Mouse (Mus musculus) monocyte, adult 2 months (primary cell): ENCODE measurements around the gene Zan.

Source experiments
- DNase-seq, 2 experiments: peaks; one replicate each; pipeline ENCODE4 v3.0.0; 2022; ENCODE audit warnings: low spot score in 2 of 2, low read depth in 1 of 2

The Zan gene

DNA sequence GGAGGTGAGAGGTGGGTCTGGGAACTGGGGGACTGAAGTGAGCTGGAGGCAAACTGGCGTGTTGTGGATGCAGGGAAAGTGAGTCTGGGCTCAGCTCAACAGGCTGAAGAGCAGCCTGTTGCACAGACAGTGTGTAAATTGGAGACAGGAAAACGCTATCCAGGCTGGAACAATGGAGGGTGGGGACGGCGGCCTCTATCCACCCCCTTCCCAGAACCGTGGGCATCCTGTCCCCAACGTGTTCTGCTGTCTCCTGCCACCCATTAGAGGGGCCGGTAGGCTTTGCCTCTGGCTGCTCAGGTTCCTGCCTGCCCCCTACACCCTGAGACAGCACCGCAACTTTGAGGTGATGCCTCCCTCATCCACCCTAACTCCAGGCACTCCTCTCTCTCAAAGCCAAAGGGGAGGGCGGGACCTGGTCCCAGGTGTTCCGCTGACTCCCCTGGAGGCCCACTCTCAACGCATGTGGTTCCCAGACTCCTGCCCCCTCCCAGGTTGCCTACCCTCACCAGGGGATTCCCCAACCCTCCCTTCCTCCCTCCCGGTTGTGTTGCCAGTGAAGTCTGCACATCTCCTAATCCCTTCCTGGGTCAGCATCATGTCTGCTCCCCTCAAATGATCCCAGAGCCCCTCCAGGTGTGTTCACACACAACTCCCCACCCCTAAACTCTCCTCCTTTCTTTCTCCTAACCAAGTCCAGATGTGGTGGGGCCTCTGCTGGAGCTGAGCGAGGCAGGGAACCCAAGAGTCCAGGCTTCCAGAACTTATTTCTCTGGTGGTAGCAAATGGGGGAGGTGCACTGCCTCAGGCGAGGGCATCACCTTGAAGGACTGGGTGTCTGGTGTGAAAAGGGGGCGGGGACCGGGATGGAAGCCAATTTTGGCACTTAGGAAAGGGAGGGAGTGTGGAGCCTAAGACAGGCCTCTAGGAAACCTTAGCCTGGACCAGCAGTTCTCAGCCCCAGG lies 124.6 kb downstream of the Zan start:
- no peak for DNase-seq

DNA sequence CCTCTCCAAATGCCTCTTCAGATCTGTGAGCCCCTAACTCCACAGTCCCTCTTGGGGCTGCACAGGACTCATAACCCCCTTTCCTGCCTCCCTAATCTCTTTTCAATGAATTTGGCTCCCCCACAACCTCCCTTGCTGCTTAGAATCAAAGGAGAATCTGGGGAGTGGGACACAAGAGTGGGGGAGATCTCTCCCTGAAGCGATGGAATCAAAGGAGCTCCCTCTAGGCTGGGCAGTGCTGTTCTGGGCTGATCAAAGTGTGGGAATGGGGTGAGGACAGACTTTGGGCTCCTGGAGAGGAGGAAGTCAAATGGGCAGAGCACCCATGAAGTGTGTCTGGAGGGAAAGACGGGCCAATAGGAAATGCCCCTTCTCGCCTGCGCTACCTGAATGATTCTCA lies 125.5 kb downstream of the Zan start:
- DNase-seq, result no peak

DNA sequence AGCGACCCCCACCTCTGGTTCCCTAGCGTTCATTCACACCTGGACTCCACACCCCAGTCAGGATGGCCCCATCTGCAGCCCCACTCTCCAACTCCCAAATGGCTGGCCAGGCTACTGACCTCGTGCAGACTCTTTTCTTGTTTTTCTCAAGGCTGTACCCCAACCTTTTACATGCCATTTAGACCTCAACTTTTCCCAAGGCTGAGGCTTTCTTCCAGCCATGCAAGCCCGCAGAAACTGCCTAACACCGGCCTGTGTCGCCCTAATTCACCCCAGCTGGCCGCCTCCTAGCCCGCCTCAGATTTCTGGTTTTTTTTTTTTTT lies 125.8 kb downstream of the Zan start:
- no peak for DNase-seq

DNA sequence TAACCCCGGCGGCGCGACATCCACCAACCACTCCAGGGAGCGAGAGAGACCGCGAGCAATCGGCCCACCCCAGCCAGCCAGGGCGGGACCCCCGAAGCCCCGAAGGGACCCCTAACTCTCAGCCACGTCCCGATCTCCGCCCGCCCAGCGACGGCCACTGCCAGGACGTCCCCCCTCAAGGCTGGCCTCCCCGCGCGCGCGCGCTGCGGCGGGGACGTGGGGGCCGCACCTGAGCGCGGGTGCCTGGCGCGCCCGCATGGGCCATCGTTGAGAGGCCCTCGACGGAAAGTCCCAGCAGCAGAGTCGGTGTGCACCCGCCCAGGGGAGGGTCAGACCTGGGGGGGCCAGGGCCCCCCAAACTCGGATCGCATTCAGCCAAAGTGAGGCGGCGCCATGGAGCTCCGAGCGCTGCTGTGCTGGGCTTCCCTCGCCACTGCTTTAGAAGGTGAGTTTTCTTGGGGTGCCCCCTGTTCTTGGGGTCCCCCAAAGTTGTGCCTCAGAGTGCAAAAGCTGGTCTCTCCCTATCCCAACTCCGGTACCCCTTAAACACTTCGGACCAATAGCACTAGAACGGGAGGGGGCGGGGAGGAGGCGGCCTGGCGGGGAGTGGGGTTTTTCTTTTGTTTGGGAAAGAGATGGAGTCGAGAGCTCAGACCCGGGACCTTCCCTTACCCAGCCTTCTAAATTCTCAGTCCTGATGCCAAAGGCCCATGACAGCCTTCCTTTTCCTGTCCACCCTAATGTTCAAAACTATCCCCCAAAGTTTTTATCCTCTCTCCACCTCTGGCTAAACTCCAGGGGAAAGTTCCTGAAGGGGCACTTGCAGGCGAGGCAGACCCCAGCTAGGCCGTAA lies 126.4 kb downstream of the Zan start:
- no peak for DNase-seq

DNA sequence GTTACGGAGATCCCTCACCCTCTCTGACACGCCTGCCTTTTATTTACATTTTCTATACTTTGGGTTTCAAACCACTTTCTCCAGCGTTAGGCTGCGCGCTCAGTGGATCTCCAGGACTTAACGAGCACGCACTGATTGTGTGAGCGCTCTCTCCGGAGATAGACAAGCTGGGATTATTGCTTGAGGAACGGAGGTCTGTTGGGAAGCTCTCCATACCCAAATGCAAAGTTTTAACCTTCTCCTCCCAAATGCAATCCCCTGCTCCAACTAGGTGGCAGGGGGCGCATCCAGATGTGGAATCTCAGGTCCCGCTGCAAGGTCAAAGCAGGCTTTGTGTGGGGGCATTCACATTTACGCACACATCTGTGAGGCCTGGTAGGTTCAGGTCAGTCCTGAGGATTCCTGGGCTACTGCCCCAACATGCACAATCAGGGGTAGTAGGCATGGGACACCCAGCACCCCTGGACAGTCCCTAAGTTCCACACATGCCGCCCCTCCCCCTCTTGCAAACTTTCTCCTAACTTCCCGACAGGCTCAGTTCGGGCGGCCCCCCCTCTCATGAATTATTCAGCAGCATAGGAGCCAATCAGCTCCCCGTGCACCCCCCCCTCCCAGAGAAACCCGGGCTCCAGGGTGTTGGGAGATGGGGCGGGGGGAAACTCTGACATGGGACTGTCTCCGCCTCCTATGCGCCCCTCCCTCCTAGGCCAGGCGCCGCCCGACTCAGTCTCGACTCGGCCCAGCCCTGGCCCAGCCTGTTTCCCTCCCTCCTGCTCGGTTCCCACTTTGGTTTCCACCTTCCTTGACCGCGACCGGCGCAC lies 127.3 kb downstream of the Zan start, which contains the start of gene Ephb4:
Gene Ephb4, plus strand, starts transcription at position 726 of the 821 bp plus-strand sequence.
- no peak for DNase-seq

DNA sequence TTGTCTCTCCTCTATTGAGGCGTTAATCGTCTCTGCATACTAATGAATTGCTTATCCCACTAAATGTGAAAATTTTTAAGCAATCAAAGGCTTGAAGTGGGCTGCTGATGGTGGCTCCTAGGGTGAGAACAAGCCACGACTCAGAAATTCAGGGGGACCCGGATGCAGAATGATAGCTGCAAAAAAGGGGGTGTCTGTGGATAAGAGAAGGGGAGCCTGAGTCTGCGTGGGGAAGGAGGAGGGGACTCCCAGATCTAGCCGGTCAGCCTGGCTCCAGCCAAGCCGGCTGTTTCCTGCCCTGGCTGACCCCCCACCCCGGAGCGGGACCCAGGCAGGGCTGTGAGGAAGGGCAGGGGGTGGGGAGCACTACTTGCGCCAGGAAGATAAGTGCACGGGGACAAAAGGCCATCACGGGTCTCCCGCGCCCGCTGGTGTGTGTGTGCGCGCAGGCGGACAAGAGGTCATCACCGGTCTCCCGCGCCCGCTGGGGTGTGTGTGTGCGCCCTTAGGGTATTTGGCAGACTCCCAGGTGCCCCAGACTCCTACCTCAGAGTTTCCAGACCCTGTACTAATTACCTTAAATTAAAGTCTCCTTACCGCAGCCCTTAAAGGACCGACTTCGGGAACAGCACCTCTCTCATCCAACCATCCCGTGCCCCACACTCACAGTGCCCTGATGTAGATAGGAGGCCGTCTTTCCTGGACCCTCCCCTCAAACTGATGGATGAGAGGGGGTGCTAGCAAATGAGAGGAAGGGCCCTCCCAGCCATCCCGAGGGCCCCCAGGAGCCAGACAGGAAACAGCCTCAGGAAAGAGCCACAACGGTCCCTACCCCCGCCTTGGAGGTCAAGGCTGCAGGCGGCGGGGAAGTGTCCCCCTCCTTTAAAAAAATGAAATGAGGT lies 128.1 kb downstream of the Zan start:
- DNase-seq, result no peak

DNA sequence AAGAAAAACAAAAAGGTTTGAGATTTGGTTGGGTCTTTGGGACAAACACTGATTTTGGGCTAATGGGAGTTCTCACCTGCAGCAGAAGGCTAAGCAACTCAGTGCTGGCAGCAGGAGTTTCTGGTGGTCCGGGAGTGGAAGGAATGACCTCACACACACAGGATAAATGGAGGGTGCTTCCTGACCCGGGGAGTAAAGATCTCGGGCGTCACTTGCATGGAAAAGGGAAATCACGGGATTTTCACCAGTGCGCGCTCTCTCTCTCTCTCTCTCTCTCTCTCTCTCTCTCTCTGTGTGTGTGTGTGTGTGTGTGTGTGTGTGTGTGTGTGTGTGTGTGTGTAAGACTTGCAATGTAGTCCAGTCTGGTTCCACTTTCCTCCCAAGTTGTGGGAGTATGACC lies 129.0 kb downstream of the Zan start:
- no peak for DNase-seq

DNA sequence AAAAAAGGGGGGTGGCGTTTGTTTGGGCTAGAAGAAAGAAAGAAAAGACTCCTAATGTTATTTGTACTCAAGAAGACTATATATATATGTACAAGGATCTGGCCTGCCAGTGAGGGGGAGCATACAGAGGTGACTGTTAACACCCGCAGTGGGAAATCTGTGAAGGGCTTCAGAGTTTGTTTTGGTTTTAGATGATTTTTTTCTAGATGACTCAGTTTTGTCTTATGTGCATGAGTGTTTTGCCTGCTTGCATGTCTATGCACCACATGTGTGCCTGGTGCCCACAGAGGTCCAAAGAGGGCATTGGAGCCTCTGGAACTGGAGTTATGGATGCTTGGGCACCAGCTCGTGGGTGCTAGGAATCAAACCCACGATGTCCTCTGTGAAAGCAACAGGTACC lies 129.9 kb downstream of the Zan start:
- DNase-seq, result no peak

DNA sequence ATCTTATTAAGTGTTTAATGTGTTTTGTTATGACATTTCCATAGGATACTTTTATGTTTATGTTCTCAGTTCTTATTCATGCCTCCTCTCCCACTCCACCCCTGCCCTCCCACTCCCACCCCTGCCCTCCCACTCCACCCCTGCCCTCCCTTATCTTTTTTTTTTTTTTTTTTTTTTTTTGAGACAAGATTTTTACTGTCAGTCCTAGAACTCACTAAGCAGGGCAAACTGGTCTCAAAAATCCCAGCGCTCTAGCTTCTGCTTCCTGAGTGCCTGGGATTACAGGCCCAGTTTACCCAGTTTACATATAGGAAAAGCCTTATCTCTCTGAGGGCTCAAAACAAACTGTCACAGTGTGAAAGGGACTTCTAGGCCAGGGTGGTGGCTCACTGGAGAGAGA lies 130.5 kb downstream of the Zan start:
- DNase-seq, result no peak

DNA sequence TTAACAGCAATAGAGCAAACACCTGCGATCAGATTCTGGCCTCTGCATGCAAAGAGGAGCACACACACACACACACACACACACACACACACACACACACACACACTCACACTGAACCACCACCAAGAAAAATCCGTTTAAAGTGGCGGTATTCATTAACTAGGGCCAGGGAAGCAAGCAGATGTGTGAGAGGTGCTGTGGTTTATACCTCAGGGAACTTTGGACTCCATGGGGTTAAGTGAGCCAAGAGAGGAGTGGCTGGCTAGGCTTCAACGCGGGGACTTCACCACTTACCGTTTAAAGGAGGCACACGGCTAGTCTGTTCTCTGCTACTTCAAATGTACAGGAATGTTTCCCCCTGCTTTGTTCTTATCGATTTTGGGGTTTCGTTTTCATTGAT lies 131.0 kb downstream of the Zan start:
- DNase-seq, result no peak

DNA sequence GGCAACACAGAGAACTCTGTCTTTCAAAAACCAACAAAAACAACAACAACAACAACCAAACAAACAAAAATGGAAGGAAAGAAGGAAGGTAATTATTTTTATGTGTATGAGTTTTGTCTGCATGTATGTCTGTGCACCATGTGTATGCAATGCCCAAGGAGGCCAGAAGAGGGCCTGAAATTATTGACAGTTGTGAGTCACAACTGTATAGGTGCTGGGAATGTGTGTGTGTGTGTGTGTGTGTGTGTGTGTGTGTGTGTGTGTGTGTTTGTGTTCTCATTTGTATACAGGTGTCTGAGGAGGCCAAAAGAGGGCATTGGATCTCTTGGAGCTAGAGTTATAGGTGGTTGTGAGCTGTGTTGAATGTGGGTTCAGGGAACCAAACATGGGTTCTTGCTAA lies 133.0 kb downstream of the Zan start:
- DNase-seq, result no peak

DNA sequence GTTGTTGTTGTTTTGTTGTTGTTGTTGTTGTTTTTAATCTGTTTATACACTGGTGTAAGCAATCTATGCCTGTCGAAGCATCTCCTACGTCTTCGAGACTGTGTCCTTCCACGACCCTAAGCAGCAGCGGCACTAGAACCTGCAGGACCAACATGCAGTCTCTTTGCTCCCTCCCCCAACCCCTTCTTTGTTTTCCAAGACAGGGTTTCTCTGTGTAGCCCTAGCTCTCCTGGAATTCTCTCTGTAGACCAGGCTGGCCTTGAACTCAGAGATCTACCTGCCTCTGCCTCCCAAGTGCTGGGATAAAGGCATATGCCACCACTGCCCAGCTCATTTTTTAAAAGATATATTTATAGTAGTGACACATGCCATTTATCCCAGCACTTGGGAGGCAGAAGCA lies 133.5 kb downstream of the Zan start:
- no peak for DNase-seq

DNA sequence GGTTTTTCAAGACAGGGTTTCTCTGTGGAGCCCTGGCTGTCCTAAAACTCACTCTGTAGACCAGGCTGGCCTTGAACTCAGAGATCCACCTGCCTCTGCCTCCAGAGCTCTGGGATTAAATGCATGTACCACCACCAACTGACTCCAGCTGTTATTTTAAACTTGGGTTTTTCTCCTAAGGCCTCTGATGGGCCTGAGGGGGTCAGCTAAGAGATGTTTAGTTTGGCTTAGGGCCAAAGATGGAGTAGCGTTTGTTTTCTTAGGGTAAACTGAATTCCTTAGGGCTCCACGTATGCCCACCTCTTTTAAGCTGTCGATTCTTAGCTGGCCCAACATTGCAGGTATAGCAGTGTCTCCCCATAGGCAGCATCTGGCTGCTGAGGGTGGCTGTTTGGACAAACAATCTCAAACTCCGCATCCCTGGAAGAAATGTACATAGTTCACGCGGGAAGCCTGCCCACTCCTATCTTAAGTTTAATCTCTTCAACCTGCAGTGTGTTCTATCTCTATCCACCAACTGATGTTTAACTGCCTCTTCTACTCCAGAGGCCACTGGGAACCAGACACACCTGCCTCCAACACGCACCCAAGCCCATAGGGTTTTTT lies 134.4 kb downstream of the Zan start:
- DNase-seq, result no peak

DNA sequence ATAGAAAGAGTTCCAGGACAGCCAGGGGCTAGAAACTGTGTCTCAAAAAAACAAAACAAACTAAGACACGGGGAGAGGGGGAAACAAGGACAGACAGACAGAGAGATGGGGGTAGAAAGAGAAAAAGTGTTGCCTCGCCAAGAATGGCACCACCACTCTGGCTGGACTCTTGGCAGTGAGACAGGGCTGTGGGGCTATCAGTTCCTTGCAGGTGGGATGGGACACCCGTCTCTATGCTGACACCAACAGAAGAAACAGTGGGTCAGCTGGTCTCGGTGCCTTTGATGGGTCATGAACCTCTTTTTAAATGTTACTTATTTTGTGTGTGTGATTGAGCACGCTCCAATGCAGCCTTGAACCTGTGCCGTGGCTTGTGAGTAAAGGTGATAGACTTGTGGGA lies 136.6 kb downstream of the Zan start:
- no peak for DNase-seq

DNA sequence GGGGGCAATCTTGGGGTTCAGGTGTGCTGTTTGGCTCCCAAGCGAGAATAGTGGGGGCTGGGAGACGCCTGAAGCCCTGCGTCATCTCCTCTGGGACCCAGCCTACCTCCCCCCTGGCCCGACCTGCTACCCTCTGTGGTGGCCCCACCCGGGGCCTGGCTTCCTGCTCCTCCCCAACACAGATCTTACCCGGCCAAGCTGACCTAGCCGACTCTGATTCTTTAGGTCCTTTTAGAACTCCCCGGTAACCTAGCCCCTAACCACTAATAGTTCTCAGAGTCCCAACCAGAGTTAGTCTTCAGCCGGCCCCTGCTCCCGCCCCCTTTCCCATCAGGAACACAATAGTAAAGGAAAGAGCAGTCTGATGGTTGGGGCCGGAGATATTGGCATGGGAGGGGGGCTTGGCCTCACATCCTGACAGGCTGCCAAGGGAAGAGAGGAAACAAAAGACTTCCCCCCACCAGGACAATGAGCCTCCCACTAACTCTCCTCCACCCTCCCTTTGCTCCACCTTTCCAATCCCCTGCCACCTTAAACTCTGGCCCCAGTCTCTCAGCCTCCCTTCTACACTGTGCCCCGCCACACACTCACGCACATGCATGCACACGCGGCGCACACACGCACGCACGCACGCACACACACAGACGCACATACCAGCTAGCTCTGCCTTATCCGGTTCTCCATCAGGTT lies 137.4 kb downstream of the Zan start:
- DNase-seq, result no peak

DNA sequence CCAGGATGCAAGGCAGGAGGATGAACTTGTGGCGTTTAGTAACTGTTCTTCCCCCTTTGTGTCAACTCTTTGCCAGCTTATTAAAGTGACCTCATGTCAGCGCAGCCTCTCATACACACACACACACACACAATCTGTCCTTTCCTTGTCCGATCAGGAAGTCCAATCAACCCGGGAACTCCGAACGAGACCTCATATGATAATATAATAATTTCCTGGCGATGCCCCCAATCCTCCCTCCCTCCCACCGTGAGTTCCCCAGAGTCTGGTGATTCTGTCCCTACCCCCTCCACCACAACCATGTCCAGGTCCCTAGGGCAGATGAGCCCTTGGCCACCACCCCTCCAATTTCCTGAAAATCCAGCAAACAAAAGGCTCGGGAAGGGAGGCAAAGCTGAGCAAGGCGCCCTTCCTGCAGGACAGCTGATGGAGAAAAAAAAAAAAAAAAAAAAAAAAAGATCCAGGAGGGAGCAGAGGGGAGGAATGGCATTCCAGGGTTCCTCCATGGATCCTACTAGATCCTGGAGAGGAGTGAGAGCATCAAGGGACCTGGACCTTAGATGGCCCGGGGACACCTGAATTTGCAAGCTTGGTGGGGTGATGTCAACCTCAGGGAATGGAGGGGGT lies 138.1 kb downstream of the Zan start:
- DNase-seq, result no peak

DNA sequence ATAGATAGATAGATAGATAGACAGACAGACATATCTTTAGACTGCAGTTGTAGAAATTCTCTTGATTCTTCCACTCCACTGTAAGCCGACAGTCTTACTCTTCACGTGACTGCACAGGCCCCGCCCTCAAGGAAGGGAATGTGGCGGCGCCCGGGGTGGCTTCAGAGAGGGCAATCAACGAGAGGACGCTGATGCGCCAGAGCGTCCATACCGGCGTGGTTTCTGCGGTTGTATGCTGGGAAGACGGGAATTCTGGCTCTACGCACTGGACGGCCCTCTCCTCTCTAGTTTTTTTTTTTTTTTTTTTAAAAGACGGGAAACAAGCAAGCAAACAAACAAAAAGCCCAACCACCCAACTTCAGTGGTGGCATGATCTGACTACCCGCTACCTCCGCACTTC lies 138.6 kb downstream of the Zan start:
- DNase-seq, result peak in 1 of 2 experiments; percentile 28

DNA sequence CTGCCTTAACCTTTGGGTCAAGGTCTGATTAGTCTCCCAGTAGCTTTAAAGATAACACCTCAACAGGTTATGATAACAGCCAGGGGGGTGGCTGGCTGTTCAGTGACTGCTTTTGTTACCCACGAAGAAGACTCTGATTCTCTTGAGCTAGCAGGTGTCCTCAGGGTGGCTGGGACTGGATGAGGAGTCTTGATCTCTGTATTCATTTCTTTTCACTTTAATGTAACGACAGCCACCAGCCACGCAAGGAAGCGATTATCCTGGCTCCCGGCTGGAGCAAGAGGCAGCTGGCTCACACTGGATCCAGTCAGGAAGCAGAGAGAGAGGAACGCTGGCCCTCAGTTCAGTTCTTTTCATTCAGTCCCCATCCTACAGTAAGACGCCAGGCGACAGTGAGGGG lies 139.7 kb downstream of the Zan start:
- no peak for DNase-seq

DNA sequence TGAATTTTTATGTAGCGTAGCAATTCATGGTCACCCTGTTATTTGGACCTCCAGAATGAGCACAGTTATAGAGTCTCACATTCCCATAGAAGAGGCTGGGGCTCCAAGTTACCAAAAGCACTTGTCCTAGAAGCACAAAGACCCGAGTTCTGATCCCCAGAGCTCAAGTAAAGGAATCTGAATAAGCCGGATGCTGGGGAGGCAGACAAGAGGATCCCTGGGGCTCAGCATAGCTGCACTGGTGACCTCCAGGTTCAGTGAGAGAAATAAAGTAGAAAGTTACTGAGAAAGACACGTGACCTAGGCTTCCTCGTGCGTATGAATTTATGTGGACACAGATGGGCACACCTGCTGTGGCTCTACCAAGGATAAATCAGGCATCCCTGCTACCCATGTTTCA lies 141.8 kb downstream of the Zan start:
- no peak for DNase-seq
